Mouse (Mus musculus) liver, embryonic 13.5 days (tissue): ENCODE measurements at regions not wholly inside any gene's neighbourhood (a gene's known extent, or its start where the extent isn't known, plus 50 kb on each side); places are given as distances from the start of the nearest gene placed in this dataset.

ENCODE experiments used
- ATAC-seq: fragments of 200-750 bp; cut with Nextera tagmentation; 2 replicates; pipeline ENCODE4 v1.8.0; 2017; ENCODE audit warnings: low read depth, mild to moderate bottlenecking, moderate number of reproducible peaks, moderate library complexity
- DNase-seq: peaks from one replicate; pipeline ENCODE4 v3.0.0; 2022
- H3K27ac ChIP-seq: fragments of 300-500 bp; sonication (generic); 2 replicates; pipeline ENCODE4 v1.5.1; 2015; ENCODE audit warnings: moderate library complexity, mild to moderate bottlenecking, inconsistent platforms
- H3K27me3 ChIP-seq: fragments of 300-500 bp; sonication (generic); 2 replicates; pipeline ENCODE4 v1.6.1; 2015; ENCODE audit warnings: mild to moderate bottlenecking, inconsistent platforms
- H3K36me3 ChIP-seq: fragments of 300-500 bp; sonication (generic); 2 replicates; pipeline ENCODE4 v1.6.1; 2015; ENCODE audit warnings: mild to moderate bottlenecking, inconsistent platforms
- H3K4me1 ChIP-seq: fragments of 300-500 bp; sonication (generic); replicated peaks from 2 replicates; pipeline ENCODE4 v1.6.1; 2015; ENCODE audit warnings: inconsistent platforms
- H3K4me2 ChIP-seq: fragments of 300-500 bp; sonication (generic); 2 replicates; pipeline ENCODE4 v1.6.1; 2015; ENCODE audit warnings: inconsistent platforms, mild to moderate bottlenecking, moderate library complexity
- H3K4me3 ChIP-seq: fragments of 300-500 bp; sonication (generic); replicated peaks from 2 replicates; pipeline ENCODE4 v1.5.1; 2015; ENCODE audit warnings: mild to moderate bottlenecking, inconsistent platforms
- H3K9ac ChIP-seq: fragments of 300-500 bp; sonication (generic); 2 replicates; pipeline ENCODE4 v1.6.1; 2015; ENCODE audit warnings: mild to moderate bottlenecking, inconsistent platforms
- H3K9me3 ChIP-seq: fragments of 300-500 bp; sonication (generic); replicated peaks from 2 replicates; pipeline ENCODE4 v1.6.1; 2016; ENCODE audit warnings: inconsistent platforms
- WGBS: fragments of 180-500 bp; shearing (Covaris S2); methylation state at CpG from one replicate; pipeline ENCODE4 v1.1.7; 2015; ENCODE audit not compliant: insufficient replicate concordance; 5-methylcytosine and 5-hydroxymethylcytosine counted together

DNA sequence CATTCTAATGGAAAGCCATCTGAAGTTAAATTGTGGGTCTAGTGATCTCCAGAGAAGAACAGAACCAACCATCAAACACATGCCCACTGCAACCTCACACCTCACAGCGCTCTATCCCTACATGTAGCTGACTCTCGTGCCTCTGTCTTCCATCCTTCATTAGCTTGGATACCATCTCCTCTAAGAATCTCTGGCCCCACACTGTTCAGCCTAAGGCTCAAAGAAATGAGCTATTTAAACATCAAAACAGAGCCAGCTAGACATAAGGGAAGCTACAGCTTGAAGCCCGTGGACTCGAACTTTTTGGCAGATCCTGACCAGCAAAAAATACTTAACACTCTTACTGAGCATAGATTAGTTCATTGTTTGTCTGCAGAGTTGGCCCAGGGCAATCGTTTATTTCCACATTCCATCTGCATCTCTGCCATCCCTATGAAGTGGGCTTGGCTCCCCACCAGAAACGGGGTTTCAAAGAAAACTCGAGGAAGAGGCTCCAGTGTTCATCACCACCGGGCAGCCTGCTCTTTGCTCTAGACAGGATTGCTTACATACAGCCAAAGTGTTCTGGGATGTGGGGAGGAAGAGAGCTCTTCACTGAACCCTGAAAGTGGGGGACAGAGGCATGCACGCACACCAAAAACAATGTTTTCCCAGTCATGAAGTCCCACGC lies 92.4 kb upstream of the Rab3gap2 start:
- Histone ChIP-seq H3K27me3 (no peaks in the 10 kb centered on the region), H3K4me1 (no peaks in the 10 kb centered on the region), H3K9me3 (no peaks in the 10 kb centered on the region), H3K9ac (no peak overlapping the region), H3K4me2 (no peak overlapping the region), H3K27ac (no peak overlapping the region), H3K36me3 (no peaks in the 10 kb centered on the region), H3K4me3 (no peak overlapping the region)
- no peak for DNase-seq
- 69% methylated on average over 10 of the region's 10 CpGs for WGBS
- no peak for ATAC-seq

DNA sequence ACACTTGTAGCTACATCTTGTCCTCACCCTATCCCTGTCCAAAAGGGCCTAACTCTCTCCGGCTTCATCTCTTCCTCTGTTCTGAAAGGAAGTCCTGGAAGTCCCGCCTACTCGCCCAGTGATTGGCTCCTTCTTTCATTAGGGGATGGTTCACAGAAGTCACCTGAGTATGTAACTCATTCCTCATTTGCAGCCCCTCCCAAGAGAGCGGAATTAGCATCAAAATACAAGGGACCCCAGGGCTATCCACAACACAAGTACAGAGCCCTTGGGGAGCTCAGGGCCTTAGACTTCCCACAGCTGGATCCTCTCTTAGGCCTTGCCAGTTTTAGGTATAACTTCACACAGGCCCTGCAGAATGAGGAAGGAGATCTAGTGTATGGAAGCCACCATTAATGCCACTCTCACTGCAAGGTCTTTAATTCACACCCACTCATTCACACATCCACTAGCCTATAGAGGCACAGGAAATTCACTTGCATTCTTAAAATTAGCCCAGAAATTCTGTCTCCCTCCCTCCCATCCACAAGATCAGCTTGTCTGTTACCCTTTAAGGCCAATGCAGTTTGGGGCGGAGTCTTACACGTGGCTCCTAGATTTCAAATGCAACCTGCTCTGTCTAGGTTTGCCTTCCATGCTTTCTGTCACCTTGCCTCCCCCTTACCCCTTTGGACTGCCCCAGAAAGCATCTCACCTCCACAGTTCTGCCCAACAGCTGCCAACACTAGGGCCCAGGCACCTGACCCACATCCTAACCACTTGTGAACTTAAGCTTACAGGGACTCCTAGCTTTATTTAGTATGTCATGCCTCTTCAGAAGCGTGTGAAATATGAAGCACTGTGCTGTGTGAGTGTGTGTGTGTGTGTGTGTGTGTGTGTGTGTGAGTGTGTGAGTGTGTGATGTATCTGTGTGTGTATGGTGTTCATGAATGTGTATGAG lies 98.7 kb upstream of the Rab3gap2 start:
- no peaks in the 10 kb centered on the region for H3K36me3 ChIP-seq
- H3K4me1 ChIP-seq = no peaks in the 10 kb centered on the region
- no peak overlapping the region for H3K9ac ChIP-seq
- 51% methylated on average over 7 of the region's 7 CpGs for WGBS
- DNase-seq = no peak
- H3K27me3 ChIP-seq = no peaks in the 10 kb centered on the region
- ATAC-seq = no peak
- no peak overlapping the region for H3K27ac ChIP-seq
- H3K4me2 ChIP-seq = no peak overlapping the region
- no peak overlapping the region for H3K4me3 ChIP-seq
- no peaks in the 10 kb centered on the region for H3K9me3 ChIP-seq

DNA sequence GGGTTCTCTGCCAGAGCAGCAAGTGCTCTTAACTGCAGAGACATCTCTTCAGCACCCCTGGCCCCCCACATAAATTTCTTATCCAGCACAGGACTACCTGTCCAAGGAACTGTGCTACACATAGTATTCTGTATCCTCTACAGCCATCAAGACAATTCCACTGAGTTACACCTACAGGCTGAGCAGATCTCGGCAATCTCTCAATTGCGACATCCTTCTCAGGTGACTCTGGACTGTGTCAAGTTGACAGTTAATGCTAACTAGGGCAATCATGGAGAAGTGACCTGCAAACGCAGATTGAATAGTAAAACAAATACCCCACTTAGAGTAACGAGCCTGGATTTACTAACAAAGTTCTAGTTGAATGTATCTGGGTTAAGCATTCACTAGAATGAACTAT lies 100.1 kb upstream of the Rab3gap2 start:
- DNase-seq = no peak

DNA sequence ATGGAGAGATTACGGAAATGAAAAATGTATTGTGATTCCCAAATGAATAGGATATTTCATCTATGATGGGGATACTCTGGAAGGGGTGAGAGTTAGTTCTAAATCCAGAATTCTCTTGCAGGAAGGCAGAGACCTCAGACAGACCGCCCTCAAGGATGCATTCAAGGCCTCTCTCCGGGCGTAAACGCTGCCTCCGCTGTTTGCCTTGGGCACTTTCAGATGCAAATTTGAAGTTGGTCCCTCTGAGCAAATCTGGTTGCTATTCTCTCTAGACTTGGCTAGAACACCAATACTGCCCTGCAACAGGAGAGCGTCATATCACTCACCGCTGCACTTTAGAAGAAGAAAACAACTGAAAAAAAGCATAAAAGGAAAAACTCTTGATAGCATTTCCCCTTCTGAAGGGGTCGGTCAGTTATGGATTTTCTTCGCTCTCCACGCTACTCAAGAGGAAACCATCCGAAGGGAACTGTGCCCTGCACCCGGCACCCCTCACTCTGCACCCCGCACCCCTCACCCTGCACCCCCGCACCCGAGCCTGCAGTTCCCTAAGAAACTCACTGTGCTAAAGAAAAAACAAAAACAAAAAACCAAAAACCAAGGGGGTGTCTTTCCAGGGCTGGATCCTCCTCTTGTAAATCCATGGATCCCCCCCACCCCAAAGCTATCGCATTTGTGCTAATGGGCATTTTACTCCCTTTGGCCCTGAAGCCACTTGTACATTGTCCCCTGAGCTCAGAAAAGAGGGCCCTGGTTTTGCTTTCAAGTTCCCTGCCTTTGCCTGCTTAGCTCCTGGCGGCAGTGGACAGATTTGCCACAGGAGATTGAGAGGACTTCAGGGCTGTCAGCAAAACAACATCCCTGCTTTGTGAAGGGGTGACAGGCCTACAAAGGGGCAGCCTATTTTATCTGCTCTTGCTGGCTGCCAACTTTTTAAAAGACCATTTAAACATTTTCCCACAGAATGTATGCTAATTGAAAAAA lies 99.9 kb upstream of the Mark1 start:
- no peak for DNase-seq
- H3K9me3 ChIP-seq = no peaks in the 10 kb centered on the region
- no peaks in the 10 kb centered on the region for H3K36me3 ChIP-seq

More for the DNA sequence above, 100.1 kb upstream of the Rab3gap2 start:
- no peak for ATAC-seq
- Histone ChIP-seq H3K4me2 (no peak overlapping the region), H3K27ac (no peak overlapping the region), H3K36me3 (no peaks in the 10 kb centered on the region), H3K27me3 (0 out of 2 replicates have a peak, but pooled peaks cover 6% of the 10 kb centered on the region), H3K4me3 (no peak overlapping the region), H3K9me3 (no peaks in the 10 kb centered on the region), H3K9ac (no peak overlapping the region), H3K4me1 (0 out of 2 replicates have a peak, but pooled peaks cover under 1% of the 10 kb centered on the region)
- WGBS = 48% methylated on average over 4 of the region's 4 CpGs

DNA sequence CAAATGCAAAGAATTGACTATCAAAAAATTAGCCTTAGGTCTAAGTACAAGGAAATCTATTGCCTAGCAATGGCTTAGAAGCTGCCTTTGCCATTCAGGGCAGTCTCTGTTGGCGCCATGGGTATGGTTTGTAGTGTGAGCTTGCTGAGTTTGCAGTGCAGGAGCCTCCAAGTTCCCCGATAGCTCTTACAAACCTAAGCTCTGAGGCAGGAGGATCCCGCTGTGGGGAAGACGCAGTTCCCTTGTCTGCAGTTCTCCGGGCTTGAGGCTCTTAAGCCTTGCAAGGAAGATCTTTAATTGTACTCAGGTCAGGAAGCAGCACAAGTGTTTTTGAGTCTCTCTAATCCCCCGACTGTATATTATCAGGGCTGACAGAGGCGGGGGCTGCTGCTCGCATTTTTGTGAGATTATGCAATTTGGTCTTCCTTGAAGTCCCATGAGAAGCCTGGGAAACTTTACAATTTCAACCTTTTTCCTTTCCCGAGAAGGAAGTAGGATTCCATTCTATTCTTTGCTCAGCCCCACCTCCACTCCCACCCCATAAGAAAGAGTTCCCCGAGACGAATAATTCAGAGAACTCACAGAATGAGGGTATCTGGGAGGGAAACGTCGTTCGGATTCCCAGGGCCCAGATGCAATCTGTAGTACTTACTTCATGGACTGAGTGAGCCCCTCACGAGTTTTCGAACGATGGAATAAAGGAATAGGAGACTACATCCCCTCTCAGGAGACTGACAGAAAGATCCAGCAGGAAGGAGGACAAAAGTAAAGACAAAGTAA lies 99.0 kb upstream of the Mark1 start:
- Histone ChIP-seq H3K4me1 (0 out of 2 replicates have a peak, but pooled peaks cover 2% of the 10 kb centered on the region), H3K36me3 (no peaks in the 10 kb centered on the region), H3K9ac (no peak overlapping the region), H3K27ac (no peak overlapping the region), H3K4me2 (no peak overlapping the region), H3K9me3 (no peaks in the 10 kb centered on the region), H3K4me3 (no peak overlapping the region), H3K27me3 (peaks cover 15% of the 10 kb centered on the region)
- ATAC-seq (no peak), DNase-seq (no peak)
- WGBS = 13% methylated on average over 17 of the region's 17 CpGs

More for the DNA sequence above, 99.9 kb upstream of the Mark1 start:
- 40% methylated on average over 18 of the region's 18 CpGs for WGBS
- peaks cover 15% of the 10 kb centered on the region for H3K27me3 ChIP-seq
- 0 out of 2 replicates have a peak, but pooled peaks cover 2% of the 10 kb centered on the region for H3K4me1 ChIP-seq
- no peak overlapping the region for H3K27ac ChIP-seq
- no peak overlapping the region for H3K4me3 ChIP-seq
- no peak overlapping the region for H3K9ac ChIP-seq
- H3K4me2 ChIP-seq = no peak overlapping the region
- no peak for ATAC-seq

DNA sequence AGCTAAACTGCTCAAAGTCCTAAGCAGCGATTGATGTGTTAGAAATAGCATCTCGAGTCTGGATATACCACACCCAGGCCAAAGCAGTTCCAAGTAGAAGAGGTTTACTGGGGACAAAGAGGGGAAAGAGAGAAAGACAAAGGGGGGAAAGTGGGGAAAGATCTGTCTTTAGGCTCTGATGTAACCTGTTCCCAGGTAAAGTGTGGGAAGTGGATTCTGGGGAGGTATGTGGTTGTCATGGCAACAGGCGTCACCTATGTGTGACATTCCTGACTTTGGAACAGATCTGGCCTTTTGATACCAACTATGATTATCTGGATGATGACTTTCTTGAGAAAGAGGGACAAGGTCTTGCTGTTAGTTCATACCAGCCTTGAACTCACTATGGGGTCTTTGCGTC lies 97.4 kb upstream of the Mark1 start:
- 61% methylated on average over 4 of the region's 4 CpGs for WGBS
- no peak overlapping the region for H3K4me3 ChIP-seq

DNA sequence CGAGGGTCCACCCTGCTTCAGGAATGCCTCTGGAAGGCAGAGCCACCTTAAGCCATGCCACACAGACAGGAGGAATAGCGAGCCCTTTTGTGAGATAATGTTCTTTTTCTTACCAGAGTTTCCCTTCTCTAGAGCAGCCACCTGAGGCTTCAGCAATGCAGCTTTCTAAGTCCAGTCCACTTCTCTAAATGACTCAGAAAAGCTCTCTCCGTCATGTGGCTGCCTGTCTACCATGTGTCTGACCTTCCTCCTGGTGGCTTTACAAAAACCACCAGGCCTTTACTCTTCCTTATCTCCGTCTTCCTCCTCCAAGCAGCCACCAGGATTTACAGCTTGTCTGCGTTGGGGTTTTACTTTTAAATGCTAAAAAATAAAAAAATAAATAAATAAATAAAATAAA lies 93.4 kb upstream of the Mark1 start:
- Histone ChIP-seq H3K4me1 (no peaks in the 10 kb centered on the region), H3K9me3 (no peaks in the 10 kb centered on the region), H3K27me3 (peaks cover 3% of the 10 kb centered on the region), H3K36me3 (no peaks in the 10 kb centered on the region), H3K27ac (no peak overlapping the region), H3K4me3 (no peak overlapping the region), H3K4me2 (no peak overlapping the region), H3K9ac (no peak overlapping the region)
- DNase-seq (no peak), ATAC-seq (no peak)
- WGBS = 64% methylated on average over 5 of the region's 5 CpGs

More for the DNA sequence above, 97.4 kb upstream of the Mark1 start:
- H3K27ac ChIP-seq = no peak overlapping the region
- 0 out of 2 replicates have a peak, but pooled peaks cover 2% of the 10 kb centered on the region for H3K4me1 ChIP-seq
- ATAC-seq = no peak
- H3K4me2 ChIP-seq = no peak overlapping the region
- H3K9ac ChIP-seq = no peak overlapping the region
- no peaks in the 10 kb centered on the region for H3K9me3 ChIP-seq
- H3K27me3 ChIP-seq = peaks cover 15% of the 10 kb centered on the region
- no peaks in the 10 kb centered on the region for H3K36me3 ChIP-seq
- DNase-seq = no peak

DNA sequence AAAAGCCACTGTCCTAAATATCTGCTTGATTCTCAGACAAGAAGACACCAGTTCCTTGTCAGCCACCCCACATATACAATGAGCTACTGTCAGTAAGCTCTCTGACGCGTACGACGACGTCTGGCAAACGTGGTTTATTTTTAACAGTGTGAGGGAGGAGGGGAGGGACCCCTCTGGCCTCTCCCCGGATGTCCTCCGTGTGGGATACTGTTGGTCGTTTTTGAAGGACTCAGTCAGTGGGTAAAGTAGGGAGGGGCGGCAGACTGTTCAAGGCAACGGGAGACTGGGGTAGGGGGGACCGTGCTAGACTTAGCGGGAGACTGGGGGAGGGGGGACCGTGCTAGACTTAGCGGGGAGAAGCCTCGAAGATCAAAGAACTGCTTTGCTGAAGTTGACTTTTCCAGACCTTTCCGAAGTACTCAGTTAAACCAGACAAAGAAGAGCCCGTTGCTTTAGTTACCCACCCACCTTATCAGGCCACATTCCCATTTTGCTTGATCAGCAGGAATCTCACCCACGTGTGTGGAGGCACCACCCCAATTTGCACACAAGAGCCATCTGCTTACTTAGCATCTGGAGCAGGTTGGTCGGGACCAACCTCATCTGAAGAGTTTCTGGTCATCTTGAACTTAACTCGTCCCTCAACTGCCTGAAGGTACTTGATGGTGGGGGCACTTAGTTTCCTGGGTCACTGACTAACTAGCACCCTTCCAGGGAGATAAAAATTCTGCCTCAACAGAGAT lies 92.6 kb upstream of the Mark1 start:
- ATAC-seq = no peak
- Histone ChIP-seq H3K27ac (no peak overlapping the region), H3K4me2 (no peak overlapping the region), H3K9ac (no peak overlapping the region), H3K27me3 (no peaks in the 10 kb centered on the region), H3K36me3 (no peaks in the 10 kb centered on the region), H3K4me1 (no peaks in the 10 kb centered on the region), H3K4me3 (no peak overlapping the region), H3K9me3 (no peaks in the 10 kb centered on the region)
- WGBS = 35% methylated on average over 21 of the region's 21 CpGs
- DNase-seq = no peak

DNA sequence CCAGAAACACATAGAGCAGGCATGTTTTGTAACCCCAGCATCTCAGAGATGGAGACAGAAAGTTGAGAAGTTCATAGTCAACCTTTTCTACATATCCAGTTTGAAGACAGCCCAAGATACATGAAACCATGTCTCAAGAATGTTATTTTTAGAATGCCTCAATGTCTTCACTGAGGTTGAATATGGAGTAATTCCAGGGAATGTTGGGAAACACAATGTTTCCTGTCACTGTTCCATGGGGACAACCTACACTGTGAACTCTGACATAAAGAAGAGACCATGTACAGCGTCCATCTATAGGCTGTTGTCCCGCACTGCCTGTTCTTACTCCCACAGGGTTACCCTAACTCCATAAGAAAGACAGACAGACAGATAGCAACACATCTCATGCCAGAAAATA lies 89.8 kb upstream of the Mark1 start:
- H3K4me2 ChIP-seq = no peak overlapping the region
- no peaks in the 10 kb centered on the region for H3K27me3 ChIP-seq
- H3K9me3 ChIP-seq = no peaks in the 10 kb centered on the region
- H3K4me1 ChIP-seq = no peaks in the 10 kb centered on the region
- no peaks in the 10 kb centered on the region for H3K36me3 ChIP-seq
- DNase-seq (no peak), ATAC-seq (no peak)
- no peak overlapping the region for H3K4me3 ChIP-seq
- WGBS = 81% methylated on average over 2 of the region's 2 CpGs
- no peak overlapping the region for H3K9ac ChIP-seq
- H3K27ac ChIP-seq = no peak overlapping the region

DNA sequence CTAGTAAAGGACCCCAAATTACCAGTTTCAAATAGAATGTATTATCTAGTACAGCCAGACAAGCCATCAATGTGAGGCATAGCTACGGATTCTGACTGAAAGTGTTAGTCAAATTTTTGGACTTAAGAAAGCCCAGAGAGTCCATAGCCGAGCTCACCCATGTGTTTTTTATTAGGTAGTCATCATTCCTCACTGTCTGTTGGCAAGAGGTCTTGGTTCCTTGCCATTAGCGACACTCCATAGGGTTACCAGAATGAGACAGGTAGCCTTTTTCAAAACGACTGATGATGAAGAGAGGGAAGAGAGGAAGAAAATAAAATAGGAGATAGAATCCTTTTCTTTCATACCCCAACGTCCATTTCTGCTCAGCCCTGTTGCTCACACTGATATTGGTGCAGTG lies 83.8 kb upstream of the Mark1 start:
- no peak overlapping the region for H3K4me3 ChIP-seq
- H3K4me1 ChIP-seq = no peaks in the 10 kb centered on the region
- no peaks in the 10 kb centered on the region for H3K9me3 ChIP-seq
- DNase-seq = no peak
- WGBS = 59% methylated on average over 5 of the region's 5 CpGs
- no peaks in the 10 kb centered on the region for H3K36me3 ChIP-seq
- no peak for ATAC-seq
- no peak overlapping the region for H3K27ac ChIP-seq
- no peaks in the 10 kb centered on the region for H3K27me3 ChIP-seq
- no peak overlapping the region for H3K9ac ChIP-seq
- H3K4me2 ChIP-seq = no peak overlapping the region
